Mouse (Mus musculus) CH12.LX (cell line): ENCODE measurements around the gene Adprhl2. TPM values are rescaled to one million over a fixed set of nuclear protein-coding genes. Genes with fewer than 3 reads are reported as not detected.

Source experiments
- DNase-seq: peaks from one replicate; pipeline ENCODE4 v3.0.0-alpha.2; 2013; ENCODE audit errors: extremely low read depth
- H3K27ac ChIP-seq: 2 replicates; pipeline ENCODE4 v1.5.1; 2012; ENCODE audit warnings: low read depth, mild to moderate bottlenecking, control low read depth, moderate library complexity; ENCODE audit not compliant: insufficient read depth
- H3K27me3 ChIP-seq: replicated peaks from 2 replicates; pipeline ENCODE3; 2012; ENCODE audit warnings: inconsistent platforms
- H3K36me3 ChIP-seq, 2 experiments: replicated peaks in 1 of 2; 2 replicates each; pipeline versions ENCODE3 to v1.6.1; 2012; ENCODE audit warnings: inconsistent platforms in 1 of 2, low read length in 1 of 2, mild to moderate bottlenecking in 1 of 2, mixed read lengths in 1 of 2, moderate library complexity in 1 of 2; ENCODE audit not compliant: control insufficient read depth in 1 of 2, insufficient read depth in 1 of 2
- H3K4me1 ChIP-seq, 2 experiments: 2 replicates each; pipeline ENCODE4 v1.6.1; 2012; ENCODE audit warnings: inconsistent platforms in 1 of 2, moderate library complexity in 1 of 2; ENCODE audit not compliant: insufficient read depth in 2 of 2, control insufficient read depth in 1 of 2
- H3K4me2 ChIP-seq: 2 replicates; pipeline ENCODE4 v1.6.1; 2012; ENCODE audit warnings: low read depth, mild to moderate bottlenecking, control low read depth; ENCODE audit not compliant: poor library complexity, insufficient read depth, severe bottlenecking
- H3K4me3 ChIP-seq, 3 experiments: fragments of 150-350 bp in 1 of 3; sonication (generic) in 1 of 3; replicated peaks in 1 of 3; 2 replicates each; pipeline versions ENCODE3 to v1.5.1; 2011 to 2012; ENCODE audit warnings: low read depth in 2 of 3, low read length in 2 of 3, mild to moderate bottlenecking in 2 of 3, moderate library complexity in 2 of 3, control low read depth in 1 of 3, improper control_type of control experiment in 1 of 3, inconsistent platforms in 1 of 3, mixed read lengths in 1 of 3; ENCODE audit not compliant: poor library complexity in 1 of 3
- H3K79me2 ChIP-seq: replicated peaks from 2 replicates; pipeline ENCODE4 v1.6.1; 2012; ENCODE audit warnings: mild to moderate bottlenecking, moderate library complexity; ENCODE audit not compliant: control insufficient read depth, poor library complexity, insufficient read depth, severe bottlenecking; ENCODE audit errors: extremely low read depth
- H3K9ac ChIP-seq: 2 replicates; pipeline ENCODE4 v1.6.1; 2012; ENCODE audit warnings: low read depth, mild to moderate bottlenecking, control low read depth, moderate library complexity; ENCODE audit not compliant: insufficient read depth
- H3K9me3 ChIP-seq: replicated peaks from 2 replicates; pipeline ENCODE3; 2012; ENCODE audit warnings: low read length, inconsistent platforms, mixed read lengths
- BHLHE40 ChIP-seq: IDR thresholded peaks from 2 replicates; pipeline ENCODE4 v1.6.1; 2011; ENCODE audit warnings: mild to moderate bottlenecking, low read depth, low read length, improper control_type of control experiment
- CHD1 ChIP-seq: IDR thresholded peaks from 2 replicates; pipeline ENCODE4 v1.6.1; 2012; ENCODE audit warnings: low read depth, low read length, improper control_type of control experiment, inconsistent platforms
- ELF1 ChIP-seq: IDR thresholded peaks from 2 replicates; pipeline ENCODE4 v1.6.1; 2014; ENCODE audit warnings: low read depth, mild to moderate bottlenecking, inconsistent platforms, low read length, improper control_type of control experiment
- EP300 ChIP-seq: IDR thresholded peaks from 2 replicates; pipeline ENCODE4 v1.6.1; 2011; ENCODE audit warnings: low read length, improper control_type of control experiment
- ETS1 ChIP-seq: conservative IDR thresholded peaks from 2 replicates; pipeline ENCODE4 v1.6.1; 2012; ENCODE audit warnings: low read depth, mild to moderate bottlenecking, inconsistent platforms, low read length, improper control_type of control experiment, moderate library complexity
- HCFC1 ChIP-seq: IDR thresholded peaks from 2 replicates; pipeline ENCODE4 v1.6.1; 2012; ENCODE audit warnings: low read depth, mild to moderate bottlenecking, inconsistent platforms, low read length, improper control_type of control experiment
- JUN ChIP-seq: IDR thresholded peaks from 2 replicates; pipeline ENCODE4 v1.6.1; 2011; ENCODE audit warnings: low read depth, mild to moderate bottlenecking, low read length, improper control_type of control experiment, moderate library complexity; ENCODE audit not compliant: insufficient read depth
- JUND ChIP-seq: conservative IDR thresholded peaks from 2 replicates; pipeline ENCODE4 v1.6.1; 2011; ENCODE audit warnings: low read depth, low read length, improper control_type of control experiment
- NELFE ChIP-seq: IDR thresholded peaks from 2 replicates; pipeline ENCODE4 v1.6.1; 2011; ENCODE audit warnings: low read depth, low read length, improper control_type of control experiment
- PAX5 ChIP-seq: IDR thresholded peaks from 2 replicates; pipeline ENCODE4 v1.6.1; 2012; ENCODE audit warnings: low read length, inconsistent platforms, mixed read lengths
- POLR2AphosphoS2 ChIP-seq: IDR thresholded peaks from 2 replicates; pipeline ENCODE4 v1.6.1; 2011; ENCODE audit warnings: low read depth, low read length, improper control_type of control experiment
- SIN3A ChIP-seq: IDR thresholded peaks from 2 replicates; pipeline ENCODE4 v1.6.1; 2012; ENCODE audit warnings: low read length, improper control_type of control experiment, inconsistent platforms
- USF2 ChIP-seq: conservative IDR thresholded peaks from 2 replicates; pipeline ENCODE4 v1.6.1; 2011; ENCODE audit warnings: low read depth, low read length, improper control_type of control experiment
- ZC3H11A ChIP-seq: IDR thresholded peaks from 2 replicates; pipeline ENCODE4 v1.6.1; 2012; ENCODE audit warnings: low read depth, mild to moderate bottlenecking, inconsistent platforms, low read length, improper control_type of control experiment
- ZKSCAN1 ChIP-seq: IDR thresholded peaks from 2 replicates; pipeline ENCODE4 v1.6.1; 2012; ENCODE audit warnings: low read depth, inconsistent platforms, low read length, improper control_type of control experiment, borderline replicate concordance
- ZNF384 ChIP-seq: IDR thresholded peaks from 2 replicates; pipeline ENCODE4 v1.6.1; 2012; ENCODE audit warnings: low read depth, low read length, improper control_type of control experiment, inconsistent platforms
- dilution Hi-C: fragments of 300-500 bp; cut with MboI; formaldehyde crosslinking; loops from 2 replicates; pipeline ENCODE4 v1.14.3; 2020; ENCODE audit warnings: low sequenced_read_pairs; ENCODE audit not compliant: extremely low pct_unique_long_range_greater_than_20kb, extremely low pct_ligation_motif_present
- in situ Hi-C: fragments of 300-500 bp; cut with MboI; formaldehyde crosslinking; loops from 3 replicates; pipeline ENCODE4 v1.14.3; 2019; ENCODE audit warnings: low sequenced_read_pairs, low pct_ligation_motif_present, low pct_unique_long_range_greater_than_20kb, mixed read lengths
- polyA plus RNA-seq: library from polyadenylated mRNA; unstranded; fragments of >175 nt; gene quantifications from 2 replicates; pipeline ENCODE4 v1.2.1, GENCODE M21; 2012; ENCODE audit warnings: low read depth; ENCODE audit not compliant: insufficient read length
- total RNA-seq, 2 experiments: library from RNA; depleted of rRNA; stranded (reverse); fragments of 300-350 nt in 1 of 2; fragments of >200 nt in 1 of 2; gene quantifications; 2 replicates each; pipeline ENCODE4 v1.2.3; 2012 to 2014

The Adprhl2 gene
- total and polyA plus RNA-seq, 3 experiments, result 52.0 to 68.5 (median 59.7) TPM

DNA sequence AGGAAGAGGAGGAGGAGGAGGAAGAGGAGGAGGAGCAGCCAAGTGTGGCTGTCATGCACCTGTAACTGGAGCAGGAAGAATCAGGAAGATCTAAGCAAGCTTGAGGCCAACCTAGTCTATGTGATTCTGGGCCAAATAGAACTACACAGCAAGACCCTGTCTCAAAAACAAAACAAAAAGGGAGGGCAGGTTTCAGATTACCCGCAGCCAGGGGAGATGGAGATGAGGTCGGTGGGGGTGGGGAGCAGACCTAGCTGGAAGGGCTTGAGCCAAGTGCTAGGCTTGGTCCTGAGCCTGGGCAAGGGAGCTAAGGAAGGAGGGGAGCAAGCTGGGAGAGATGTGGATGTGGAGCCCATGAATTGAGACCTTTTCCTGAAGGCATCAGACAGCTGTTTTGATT lies 14.7 kb downstream of the Adprhl2 start:
- Histone ChIP-seq H3K4me2 (no peak overlapping the region), H3K27me3 (peaks cover 10% of the 10 kb centered on the region), H3K36me3 (peaks cover 0 to 2% of the 10 kb centered on the region in 2 experiments), H3K9me3 (peaks cover 8% of the 10 kb centered on the region), H3K9ac (no peak overlapping the region), H3K4me3 (no peak overlapping the region), H3K4me1 (peaks cover 0 to 4% of the 10 kb centered on the region in 2 experiments; a peak in 3 of 4 replicates), H3K27ac (no peak overlapping the region), H3K79me2 (no peaks in the 10 kb centered on the region)
- DNase-seq, result no peak
- dilution Hi-C loops (no loop called here), in situ Hi-C loops (loop anchor here (5.0 kb wide), 1 partner anchor 35 kb away; no protein-coding TSS in a partner anchor)
- TF ChIP-seq ZNF384, result no peak
- TF ChIP-seq NELFE, result no peak
- no peak for TF ChIP-seq BHLHE40
- no peak for TF ChIP-seq POLR2AphosphoS2
- no peak for TF ChIP-seq SIN3A
- no peak for TF ChIP-seq JUND
- no peak for TF ChIP-seq ETS1
- no peak for TF ChIP-seq JUN
- TF ChIP-seq ZC3H11A, result no peak

DNA sequence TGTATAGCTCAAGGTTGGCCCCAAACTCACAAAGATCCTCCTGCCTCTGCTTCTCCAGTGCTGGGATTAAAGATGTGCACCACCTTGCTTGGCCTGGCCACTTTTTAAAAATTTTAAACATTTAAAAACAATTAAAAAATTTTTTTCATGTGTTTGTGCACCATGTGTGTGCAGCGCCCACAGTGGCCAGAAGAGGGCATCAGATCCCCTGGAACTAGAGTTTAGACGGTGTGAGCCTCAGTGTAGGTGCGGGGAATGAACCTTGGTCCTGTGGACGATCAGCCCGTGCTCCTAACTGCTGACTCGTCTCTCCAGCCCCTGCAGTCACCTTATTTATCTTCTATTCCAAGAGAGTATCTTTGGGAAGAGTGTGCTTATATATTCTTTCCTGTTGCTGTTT lies 15.4 kb downstream of the Adprhl2 start:
- no peak overlapping the region for H3K4me3 ChIP-seq
- H3K36me3 ChIP-seq, result no peaks in the 10 kb centered on the region
- peaks cover 18% of the 10 kb centered on the region for H3K27me3 ChIP-seq
- H3K4me2 ChIP-seq, result no peak overlapping the region
- H3K9me3 ChIP-seq, result peaks cover 8% of the 10 kb centered on the region
- no peak for DNase-seq
- in situ Hi-C loops, result loop anchor here (5.0 kb wide), 1 partner anchor 34 kb away; no protein-coding TSS in a partner anchor
- peaks cover 0 to 12% of the 10 kb centered on the region in 2 experiments; a peak in 3 of 4 replicates for H3K4me1 ChIP-seq
- TF ChIP-seq BHLHE40 (no peak), PAX5 (no peak), CHD1 (no peak), HCFC1 (no peak), EP300 (no peak), POLR2AphosphoS2 (no peak), ELF1 (no peak), USF2 (no peak)
- dilution Hi-C loops, result no loop called here
- H3K9ac ChIP-seq, result no peak overlapping the region
- H3K79me2 ChIP-seq, result no peaks in the 10 kb centered on the region
- H3K27ac ChIP-seq, result no peak overlapping the region

DNA sequence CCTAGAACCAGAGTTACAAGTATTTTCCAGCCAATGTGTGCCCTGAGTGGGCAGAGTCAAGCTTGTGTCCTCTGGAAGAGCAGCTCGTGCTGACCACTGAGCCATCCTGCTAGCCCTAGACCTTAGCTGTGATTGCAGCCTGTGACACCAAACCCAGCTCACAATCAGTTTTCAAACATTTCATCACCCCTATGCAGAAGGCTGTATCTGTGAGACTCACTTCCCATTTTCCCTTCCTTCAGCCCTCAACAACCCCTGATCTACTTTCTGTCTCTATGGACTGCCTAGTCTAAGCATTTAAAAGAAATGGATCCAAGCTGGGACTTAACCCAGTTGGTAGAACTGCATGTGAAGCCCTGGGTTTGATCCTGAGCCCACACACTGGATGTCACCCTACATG lies 16.1 kb downstream of the Adprhl2 start:
- Histone ChIP-seq H3K9ac (no peak overlapping the region), H3K27ac (no peak overlapping the region), H3K79me2 (no peaks in the 10 kb centered on the region), H3K4me3 (no peak overlapping the region), H3K27me3 (peaks cover 24% of the 10 kb centered on the region), H3K4me2 (no peak overlapping the region), H3K36me3 (no peaks in the 10 kb centered on the region), H3K4me1 (peaks cover 0 to 18% of the 10 kb centered on the region in 2 experiments; a peak in 3 of 4 replicates), H3K9me3 (peaks cover 8% of the 10 kb centered on the region)
- dilution Hi-C loops (no loop called here), in situ Hi-C loops (loop anchor here (5.0 kb wide), 1 partner anchor 33 kb away; no protein-coding TSS in a partner anchor)
- no peak for DNase-seq
- no peak for TF ChIP-seq ZC3H11A
- no peak for TF ChIP-seq ZKSCAN1
